Mouse (Mus musculus) CD4-positive, CD25-positive, alpha-beta regulatory T cell, adult 2 months (primary cell): ENCODE results near the gene Uts2.
A peak's percentile ranks its signal among the peaks of the same experiment; 100 is the strongest.

Experiments
- DNase-seq: peaks from one replicate; pipeline ENCODE4 v3.0.0-alpha.2; 2012; ENCODE audit warnings: low read depth, low spot score

The Uts2 gene

GRCm38 (mm10) chr4:150996797-150997196 lies at the start of gene Uts2:
Gene Uts2, plus strand, starts transcription at chr4:150997097.
- DNase-seq, result no peak

- DNase-seq, result peak; percentile 70
These were observed 45.9 kb upstream of the Uts2 start for GRCm38 (mm10) chr4:150950972-150951371.

- DNase-seq, result no peak
These were observed 40.4 kb upstream of the Uts2 start for GRCm38 (mm10) chr4:150956369-150957105.

GRCm38 (mm10) chr4:150957106-150957458 lies 39.8 kb upstream of the Uts2 start:
- no peak for DNase-seq

- DNase-seq, result no peak
These were observed 38.4 kb upstream of the Uts2 start for GRCm38 (mm10) chr4:150958536-150958935.

- DNase-seq, result no peak
These were observed 34.7 kb upstream of the Uts2 start for GRCm38 (mm10) chr4:150962231-150962630.

- DNase-seq, result no peak
These were observed 33.2 kb upstream of the Uts2 start for GRCm38 (mm10) chr4:150963711-150964110.

GRCm38 (mm10) chr4:150964635-150965554 lies 32.0 kb upstream of the Uts2 start:
- DNase-seq, result peak; percentile 96

GRCm38 (mm10) chr4:150965555-150965951 lies 31.3 kb upstream of the Uts2 start:
- peak; percentile 65 for DNase-seq

GRCm38 (mm10) chr4:150966556-150966955 lies 30.3 kb upstream of the Uts2 start:
- peak; percentile 80 for DNase-seq

GRCm38 (mm10) chr4:150968956-150969355 lies 27.9 kb upstream of the Uts2 start:
- no peak for DNase-seq

GRCm38 (mm10) chr4:150973264-150973663 lies 23.6 kb upstream of the Uts2 start:
- no peak for DNase-seq

GRCm38 (mm10) chr4:150975145-150975544 lies 21.8 kb upstream of the Uts2 start:
- no peak for DNase-seq

- DNase-seq, result no peak
These were observed 18.6 kb upstream of the Uts2 start for GRCm38 (mm10) chr4:150978156-150978910.

- DNase-seq, result no peak
These were observed 17.4 kb upstream of the Uts2 start for GRCm38 (mm10) chr4:150979455-150979854.

- DNase-seq, result no peak
These were observed 16.7 kb upstream of the Uts2 start for GRCm38 (mm10) chr4:150980153-150980552.

- peak; percentile 72 for DNase-seq
These were observed 6.7 kb upstream of the Uts2 start for GRCm38 (mm10) chr4:150990148-150990547.

GRCm38 (mm10) chr4:150998626-150999025 lies 1.7 kb downstream of the Uts2 start:
- no peak for DNase-seq

- DNase-seq, result peak; percentile 6
These were observed 4.5 kb downstream of the Uts2 start for GRCm38 (mm10) chr4:151001397-151001796.

- DNase-seq, result peak; percentile 50
These were observed 8.9 kb downstream of the Uts2 start for GRCm38 (mm10) chr4:151005656-151006318.

GRCm38 (mm10) chr4:151006945-151007344 lies 10.0 kb downstream of the Uts2 start:
- DNase-seq, result peak; percentile 66
